In genomic region chr1:21276158-21276557, GRCm38 (mm10) we compare ENCODE assay signal across 1 mouse cellular context. TPM values are rescaled to one million over a fixed set of nuclear protein-coding genes. Genes with fewer than 3 reads are reported as not detected.
"Had no signal": no experiment of that assay in that cellular context is flagged by ENCODE, and none has a peak within 500 bp of the region (broad histone marks: within the 10 kb centered on the region; RNA-seq: fewer than 3 reads in every experiment).

No protein-coding gene starts in this region.

RNA-seq across cellular contexts. Expression of gene Gsta3, which starts 35.8 kb away (rescaled TPM):
- polyA plus RNA-seq: limb, embryonic 10.5 days had no signal
